Mouse (Mus musculus) activated CD4-positive, CD25-positive, alpha-beta regulatory T cell, adult 9 weeks (primary cell): Measurements from ENCODE around the gene Ndufs7. TPM values are rescaled to one million over a fixed set of nuclear protein-coding genes. Genes with fewer than 3 reads are reported as not detected.

Experiments
- polyA plus RNA-seq: library from polyadenylated mRNA; unstranded; fragments of 100-300 nt; shearing (Covaris generic); gene quantifications from one replicate; pipeline ENCODE4 v1.2.1, GENCODE M21; 2017

Ndufs7 gene
- polyA plus RNA-seq, result 282 TPM

GRCm38 (mm10) chr10:80248971-80249640 is at the start of gene Ndufs7:
TSS of gene Ndufs7 (plus strand) at chr10:80249121.

GRCm38 (mm10) chr10:80226416-80227165 is 22.3 kb upstream of the Ndufs7 start, which contains the start of gene Mum1:
TSS of gene Mum1 (plus strand) at chr10:80226434.

GRCm38 (mm10) chr10:80260642-80261584 is 12.0 kb downstream of the Ndufs7 start, which contains the start of the genes Gamt and Dazap1:
TSS of gene Gamt (minus strand) at chr10:80261012.
TSS of gene Dazap1 (plus strand) at chr10:80261486.

GRCm38 (mm10) chr10:80292251-80293146 is 43.6 kb downstream of the Ndufs7 start, which contains the start of gene Rps15:
TSS of gene Rps15 (plus strand) at chr10:80292453.

GRCm38 (mm10) chr10:80295618-80296425 is 46.9 kb downstream of the Ndufs7 start, which contains the start of gene Apc2:
TSS of gene Apc2 (plus strand) at chr10:80295977.

Other genes with a start within 250 kb of the Ndufs7 start
- gene Arhgap45, start 232.5 kb upstream of the Ndufs7 start, polyA plus RNA-seq, result 886 TPM
- gene Polr2e, start 209.3 kb upstream of the Ndufs7 start, polyA plus RNA-seq, result 193 TPM
- 519 TPM for gene Gpx4, start 202.0 kb upstream of the Ndufs7 start, polyA plus RNA-seq
- 66.2 TPM for gene Sbno2, start 143.6 kb upstream of the Ndufs7 start, polyA plus RNA-seq
- 13.7 TPM for gene Stk11, start 133.3 kb upstream of the Ndufs7 start, polyA plus RNA-seq
- 476 TPM for gene Atp5d, start 110.5 kb upstream of the Ndufs7 start, polyA plus RNA-seq
- 2.1 TPM for gene Cbarp, start 108.3 kb upstream of the Ndufs7 start, polyA plus RNA-seq
- 3.1 TPM for gene Midn, start 100.8 kb upstream of the Ndufs7 start, polyA plus RNA-seq
- 100 TPM for gene Cirbp, start 83.1 kb upstream of the Ndufs7 start, polyA plus RNA-seq
- gene 1600002K03Rik, start 76.2 kb upstream of the Ndufs7 start, polyA plus RNA-seq, result 31.4 TPM
- gene Efna2, start 69.6 kb upstream of the Ndufs7 start, polyA plus RNA-seq, result 0.46 TPM
- gene Mum1, start 22.7 kb upstream of the Ndufs7 start, polyA plus RNA-seq, result 112 TPM
- gene Gamt, start 11.9 kb downstream of the Ndufs7 start, polyA plus RNA-seq, result 1.6 TPM
- 50.4 TPM for gene Dazap1, start 12.4 kb downstream of the Ndufs7 start, polyA plus RNA-seq
- gene Rps15, start 43.3 kb downstream of the Ndufs7 start, polyA plus RNA-seq, result 984 TPM
- gene Apc2, start 46.9 kb downstream of the Ndufs7 start, polyA plus RNA-seq, result 0.18 TPM
- 82.1 TPM for gene 2310011J03Rik, start 71.4 kb downstream of the Ndufs7 start, polyA plus RNA-seq
- 15.5 TPM for gene Pcsk4, start 80.4 kb downstream of the Ndufs7 start, polyA plus RNA-seq
- 0.31 TPM for gene Reep6, start 80.8 kb downstream of the Ndufs7 start, polyA plus RNA-seq
- gene Adamtsl5, start 99.3 kb downstream of the Ndufs7 start, polyA plus RNA-seq, result not detected
- not detected for gene Plk5, start 107.3 kb downstream of the Ndufs7 start, polyA plus RNA-seq
- 0.16 TPM for gene Mex3d, start 138.5 kb downstream of the Ndufs7 start, polyA plus RNA-seq
- gene Mbd3, start 150.4 kb downstream of the Ndufs7 start, polyA plus RNA-seq, result 36.7 TPM
- 302 TPM for gene Uqcr11, start 157.7 kb downstream of the Ndufs7 start, polyA plus RNA-seq
- 23.0 TPM for gene Tcf3, start 184.5 kb downstream of the Ndufs7 start, polyA plus RNA-seq
- not detected for gene Onecut3, start 245.7 kb downstream of the Ndufs7 start, polyA plus RNA-seq